Mouse (Mus musculus): ENCODE data around the gene Myog. TPM values are rescaled to one million over a fixed set of nuclear protein-coding genes. Genes with fewer than 3 reads are reported as not detected.

Myog gene
- polyA plus RNA-seq, 1 experiment from 2014 or later = 3.1 TPM

GRCm38 (mm10) chr1:134334111-134334827, 44.5 kb downstream of the Myog start:
- H3K4me1 ChIP-seq = peaks cover 28% of the 10 kb centered on the region
- no peaks in the 10 kb centered on the region for H3K36me3 ChIP-seq (replicated peaks)
- DNase-seq (ENCODE audit: low spot score) = no peak
- no peaks in the 10 kb centered on the region for H3K9me3 ChIP-seq
- WGBS = 78% methylated on average over 7 of the region's 7 CpGs
- no peaks in the 10 kb centered on the region for H3K27me3 ChIP-seq (replicated peaks; ENCODE audit: low read depth, poor library complexity, severe bottlenecking)
- no peak overlapping the region for H3K4me3 ChIP-seq
- no peak overlapping the region for H3K27ac ChIP-seq (replicated peaks)

- Histone ChIP-seq H3K4me1 (peaks cover 28% of the 10 kb centered on the region), H3K27ac (replicated peaks) (no peak overlapping the region), H3K36me3 (replicated peaks) (no peaks in the 10 kb centered on the region), H3K27me3 (replicated peaks; ENCODE audit: low read depth, poor library complexity, severe bottlenecking) (no peaks in the 10 kb centered on the region), H3K9me3 (no peaks in the 10 kb centered on the region), H3K4me3 (no peak overlapping the region)
- no peak for DNase-seq (ENCODE audit: low spot score)
- 74% methylated on average over 13 of the region's 13 CpGs for WGBS
These were observed 45.6 kb downstream of the Myog start for GRCm38 (mm10) chr1:134335211-134335923.

GRCm38 (mm10) chr1:134335924-134336810, 46.4 kb downstream of the Myog start:
- no peak for DNase-seq (ENCODE audit: low spot score)
- Histone ChIP-seq H3K9me3 (no peaks in the 10 kb centered on the region), H3K36me3 (replicated peaks) (no peaks in the 10 kb centered on the region), H3K27ac (replicated peaks) (no peak overlapping the region), H3K4me3 (no peak overlapping the region), H3K4me1 (peaks cover 28% of the 10 kb centered on the region), H3K27me3 (replicated peaks; ENCODE audit: low read depth, poor library complexity, severe bottlenecking) (no peaks in the 10 kb centered on the region)
- WGBS = 88% methylated on average over 12 of the region's 12 CpGs

GRCm38 (mm10) chr1:134336958-134337710, 47.3 kb downstream of the Myog start:
- no peak for DNase-seq (ENCODE audit: low spot score)
- H3K36me3 ChIP-seq (replicated peaks) = no peaks in the 10 kb centered on the region
- 85% methylated on average over 11 of the region's 11 CpGs for WGBS
- no peak overlapping the region for H3K27ac ChIP-seq (replicated peaks)
- no peaks in the 10 kb centered on the region for H3K9me3 ChIP-seq
- H3K27me3 ChIP-seq (replicated peaks; ENCODE audit: low read depth, poor library complexity, severe bottlenecking) = no peaks in the 10 kb centered on the region
- H3K4me3 ChIP-seq = no peak overlapping the region
- peaks cover 28% of the 10 kb centered on the region for H3K4me1 ChIP-seq

- Histone ChIP-seq H3K27ac (replicated peaks) (no peak overlapping the region), H3K9me3 (no peaks in the 10 kb centered on the region), H3K4me1 (peaks cover 27% of the 10 kb centered on the region), H3K36me3 (replicated peaks) (no peaks in the 10 kb centered on the region), H3K27me3 (replicated peaks; ENCODE audit: low read depth, poor library complexity, severe bottlenecking) (peaks cover 17% of the 10 kb centered on the region), H3K4me3 (no peak overlapping the region)
- WGBS = 91% methylated on average over 7 of the region's 7 CpGs
- DNase-seq (ENCODE audit: low spot score) = no peak
These were observed 49.4 kb downstream of the Myog start for GRCm38 (mm10) chr1:134339162-134339561.

GRCm38 (mm10) chr1:134339757-134340619, 50.2 kb downstream of the Myog start:
- 92% methylated on average over 18 of the region's 18 CpGs for WGBS
- peaks cover 18% of the 10 kb centered on the region for H3K27me3 ChIP-seq (replicated peaks; ENCODE audit: low read depth, poor library complexity, severe bottlenecking)
- no peaks in the 10 kb centered on the region for H3K9me3 ChIP-seq
- no peak overlapping the region for H3K27ac ChIP-seq (replicated peaks)
- peaks cover 31% of the 10 kb centered on the region for H3K4me1 ChIP-seq
- no peak overlapping the region for H3K4me3 ChIP-seq
- DNase-seq (ENCODE audit: low spot score) = no peak
- H3K36me3 ChIP-seq (replicated peaks) = no peaks in the 10 kb centered on the region

GRCm38 (mm10) chr1:134341641-134342277, 52.0 kb downstream of the Myog start:
- H3K27me3 ChIP-seq (replicated peaks; ENCODE audit: low read depth, poor library complexity, severe bottlenecking) = peaks cover 18% of the 10 kb centered on the region
- WGBS = 77% methylated on average over 5 of the region's 5 CpGs
- H3K9me3 ChIP-seq = no peaks in the 10 kb centered on the region
- H3K4me1 ChIP-seq = peaks cover 20% of the 10 kb centered on the region
- no peak overlapping the region for H3K27ac ChIP-seq (replicated peaks)
- peaks cover 14% of the 10 kb centered on the region for H3K36me3 ChIP-seq (replicated peaks)
- peak; percentile 6 for DNase-seq (ENCODE audit: low spot score)
- no peak overlapping the region for H3K4me3 ChIP-seq

Other genes starting within 250 kb of the Myog start
- gene Btg2, start 210.9 kb upstream of the Myog start, polyA plus RNA-seq (2016; fragmentation: Nextera tagmentation; extraction: Ambion mirVana) = 32.5 and 40.4 TPM in 2 replicates
- gene Chit1, start 178.7 kb upstream of the Myog start, polyA plus RNA-seq (2016; fragmentation: Nextera tagmentation; extraction: Ambion mirVana) = 0.09 TPM in 1 of 2 replicates, not detected in the other
- 0.96 and 0.99 TPM in 2 replicates for gene Chil1, start 107.8 kb upstream of the Myog start, polyA plus RNA-seq (2016; fragmentation: Nextera tagmentation; extraction: Ambion mirVana)
- 0.49 and 1.4 TPM in 2 replicates for gene Mybph, start 96.5 kb upstream of the Myog start, polyA plus RNA-seq (2016; fragmentation: Nextera tagmentation; extraction: Ambion mirVana)
- 0.28 and 0.65 TPM in 2 replicates for gene Adora1, start 54.6 kb upstream of the Myog start, polyA plus RNA-seq (2016; fragmentation: Nextera tagmentation; extraction: Ambion mirVana)
- 2.4 and 2.5 TPM in 2 replicates for gene Ppfia4, start 42.9 kb downstream of the Myog start, polyA plus RNA-seq (2016; fragmentation: Nextera tagmentation; extraction: Ambion mirVana)
- gene Tmem183a, start 72.0 kb downstream of the Myog start, polyA plus RNA-seq (2016; fragmentation: Nextera tagmentation; extraction: Ambion mirVana) = 119 and 126 TPM in 2 replicates
- not detected in 2 replicates for gene 4933406M09Rik, start 96.0 kb downstream of the Myog start, polyA plus RNA-seq (2016; fragmentation: Nextera tagmentation; extraction: Ambion mirVana)
- 37.0 and 37.3 TPM in 2 replicates for gene Cyb5r1, start 115.6 kb downstream of the Myog start, polyA plus RNA-seq (2016; fragmentation: Nextera tagmentation; extraction: Ambion mirVana)
- gene Adipor1, start 125.4 kb downstream of the Myog start, polyA plus RNA-seq (2016; fragmentation: Nextera tagmentation; extraction: Ambion mirVana) = 75.8 and 76.2 TPM in 2 replicates
- 39.1 and 42.6 TPM in 2 replicates for gene Klhl12, start 165.5 kb downstream of the Myog start, polyA plus RNA-seq (2016; fragmentation: Nextera tagmentation; extraction: Ambion mirVana)
- gene Rabif, start 204.7 kb downstream of the Myog start, polyA plus RNA-seq (2016; fragmentation: Nextera tagmentation; extraction: Ambion mirVana) = 40.9 and 41.8 TPM in 2 replicates